Mouse (Mus musculus): ENCODE results near the gene Lzic.

DNA sequence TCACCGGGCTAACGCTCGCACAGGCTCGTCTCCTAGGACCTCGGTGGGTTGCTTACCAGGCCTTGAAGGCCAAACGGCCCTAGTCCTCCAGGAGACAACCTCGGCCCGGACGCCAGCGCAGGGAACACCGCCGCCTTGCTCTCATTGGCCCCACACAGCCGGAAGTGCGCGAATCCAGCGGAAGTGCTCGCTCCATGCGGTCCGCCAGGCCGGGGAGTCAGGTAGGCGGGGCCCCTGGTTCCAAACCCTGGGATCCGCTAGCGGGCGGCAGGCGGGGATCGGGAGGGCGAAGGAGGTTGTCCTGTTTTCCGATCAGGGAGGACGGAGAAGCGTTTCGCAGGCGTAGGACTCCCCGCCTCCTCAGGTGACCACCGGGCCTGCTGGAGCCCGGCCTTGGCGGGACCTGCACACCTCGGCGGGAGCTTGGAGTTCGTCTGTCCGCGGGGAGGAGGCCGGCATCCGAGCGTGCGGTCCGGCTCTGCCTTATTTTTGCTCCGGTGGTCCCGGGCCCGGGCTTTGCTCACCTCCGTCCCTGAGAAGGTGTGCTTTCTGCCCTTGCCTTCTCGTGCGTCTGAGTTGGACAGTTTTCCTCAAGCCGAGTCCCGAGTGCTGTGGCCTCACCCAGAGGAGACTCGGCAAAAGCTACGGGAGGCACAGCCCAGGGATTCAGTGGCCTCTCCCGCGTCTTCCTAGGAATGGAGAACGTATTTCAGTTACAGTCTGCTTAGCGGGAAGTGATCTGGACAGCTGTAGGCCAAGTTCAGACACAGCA lies at the start of gene Lzic, which contains the start of gene Nmnat1:
- peak; percentile 76; the same call in 1 of the 2 replicates for TF ChIP-seq HCFC1 (IDR thresholded peaks at IDR 0.05; ENCODE audit: borderline replicate concordance, insufficient read depth, low read length)
- no peak for TF ChIP-seq MAFK (IDR thresholded peaks at IDR 0.05; ENCODE audit: insufficient read depth, low read depth, low read length)

Measured in ES-E14 (cell line).